In the genomic region with DNA sequence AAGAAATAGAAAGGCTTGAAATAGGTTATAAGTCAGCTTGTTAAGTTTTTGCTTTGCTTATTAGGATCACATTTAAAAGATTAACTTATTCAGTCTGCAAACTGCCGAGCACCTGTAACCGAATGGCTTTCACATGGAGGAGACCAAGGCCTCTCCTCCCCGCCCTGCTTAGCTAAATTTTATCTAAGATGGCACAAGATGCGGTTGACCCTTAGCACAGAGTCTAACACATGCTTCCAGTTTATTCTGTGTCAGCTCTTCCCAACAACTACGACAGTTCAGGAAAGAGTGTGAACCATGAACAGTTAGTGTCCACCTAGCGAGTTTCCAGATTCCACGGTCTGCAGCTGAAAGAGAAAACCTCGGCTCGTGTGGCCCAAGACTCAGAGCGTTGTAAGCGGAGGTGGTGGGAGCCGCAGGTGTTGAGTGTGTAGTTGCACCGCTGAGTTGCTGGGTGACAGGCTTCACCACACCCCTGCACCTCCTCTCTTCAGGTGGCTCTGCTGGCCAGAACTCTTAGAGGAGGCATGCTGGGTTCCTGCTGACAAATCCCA, we compare ENCODE assay signal across 32 mouse cellular contexts. TPM values are rescaled to one million over a fixed set of nuclear protein-coding genes. Genes with fewer than 3 reads are reported as not detected.
DNase-seq lines count a peak whose midpoint lies in the region; ATAC-seq and TF ChIP-seq lines count a peak whose summit lies in the region.
"Had no signal": no experiment of that assay in that cellular context is flagged by ENCODE, and none has a peak within 500 bp of the region (broad histone marks: within the 10 kb centered on the region; RNA-seq: fewer than 3 reads in every experiment).

No protein-coding gene starts in this region.

- TF ChIP-seq POLR2A in liver, adult 2 months (IDR thresholded peaks at IDR 0.05; ENCODE audit: extremely low read depth, insufficient read depth, low read length): no peak

- WGBS in liver, adult 2 months: 49% methylated on average over 13 of the region's 13 CpGs
- 69% methylated on average over 13 of the region's 13 CpGs for WGBS in liver, postnatal 0 days (ENCODE audit: insufficient replicate concordance)
- WGBS in midbrain, embryonic 14.5 days: 83% methylated on average over 13 of the region's 13 CpGs
- WGBS in stomach, postnatal 0 days: 71% methylated on average over 13 of the region's 13 CpGs

- no peak for ATAC-seq in liver, postnatal 0 days
- no peak for ATAC-seq in midbrain, embryonic 14.5 days (ENCODE audit: low FRiP score, low TSS enrichment)
- ATAC-seq in stomach, postnatal 0 days (ENCODE audit: low FRiP score, low TSS enrichment): no peak
- ATAC-seq: forebrain, embryonic 14.5 days; lung, postnatal 0 days; Patski had no signal

- DNase-seq in liver, adult 2 months (ENCODE audit: extremely low read depth, low read depth, low spot score): peak; percentile 93
- no peak for DNase-seq in liver, postnatal 0 days
- peak; percentile 79 to 90 for DNase-seq in kidney, adult 8-10 months
- peak; percentile 46 for DNase-seq in kidney, postnatal 10 days
- DNase-seq in midbrain, embryonic 14.5 days: no peak
- DNase-seq in left cerebral cortex, postnatal 36 days (ENCODE audit: low spot score in 2 of 2): no peak
- DNase-seq in stomach, postnatal 0 days (ENCODE audit: low spot score): no peak
- DNase-seq: adrenal gland, postnatal 10 days; B cell, adult 2 months; cerebellum, adult 2 months; cerebellum, postnatal 36 days; embryo, embryonic 11 days; gastrocnemius, postnatal 10 days; heart, adult 18-20 months; heart, postnatal 14 days; liver; right cerebral cortex, adult 18-20 months; right cerebral cortex, postnatal 4 days; thymus, adult 2 months; thymus, postnatal 4 days had no signal

- H3K79me2 ChIP-seq in liver, adult 2 months (ENCODE audit: control insufficient read depth, insufficient read depth, low read length): no peaks in the 10 kb centered on the region

- H3K9me3 ChIP-seq in liver, postnatal 0 days (ENCODE audit: low read length): no peaks in the 10 kb centered on the region
- no peaks in the 10 kb centered on the region for H3K9me3 ChIP-seq in midbrain, embryonic 14.5 days (ENCODE audit: control insufficient read depth, low read length)
- no peaks in the 10 kb centered on the region for H3K9me3 ChIP-seq in stomach, postnatal 0 days (ENCODE audit: control insufficient read depth, low read length)
- H3K9me3 ChIP-seq: embryonic facial prominence, embryonic 13.5 days; G1E; heart, embryonic 12.5 days; limb, embryonic 10.5 days; midbrain, embryonic 10.5 days; neural tube, embryonic 15.5 days had no signal

- no peak for TF ChIP-seq EP300 in liver, postnatal 0 days (IDR thresholded peaks at IDR 0.05; ENCODE audit: low read depth)
- TF ChIP-seq EP300 in stomach, postnatal 0 days (optimal IDR thresholded peaks at IDR 0.05): no peak

- intact Hi-C loops in left cerebral cortex, postnatal 36 days (cut with DNase I): no loop called here

- no peak overlapping the region for H3K4me2 ChIP-seq in liver, postnatal 0 days (ENCODE audit: low read depth, low read length)
- no peak overlapping the region for H3K4me2 ChIP-seq in midbrain, embryonic 14.5 days (ENCODE audit: low read length)
- H3K4me2 ChIP-seq in stomach, postnatal 0 days (replicated peaks; ENCODE audit: low read depth): no peak overlapping the region
- H3K4me2 ChIP-seq: embryonic facial prominence, embryonic 13.5 days; heart, embryonic 12.5 days; neural tube, embryonic 15.5 days had no signal

- no peaks in the 10 kb centered on the region for H3K36me3 ChIP-seq in liver, adult 2 months (ENCODE audit: control insufficient read depth, insufficient read depth, low read length)
- no peaks in the 10 kb centered on the region for H3K36me3 ChIP-seq in liver, postnatal 0 days (replicated peaks; ENCODE audit: insufficient read depth, low read length)
- no peaks in the 10 kb centered on the region for H3K36me3 ChIP-seq in midbrain, embryonic 14.5 days (ENCODE audit: control insufficient read depth, insufficient read depth, low read length)
- H3K36me3 ChIP-seq in stomach, postnatal 0 days (ENCODE audit: control insufficient read depth, insufficient read depth, low read length): no peaks in the 10 kb centered on the region
- H3K36me3 ChIP-seq: embryonic facial prominence, embryonic 13.5 days; G1E; heart, embryonic 12.5 days; limb, embryonic 10.5 days; midbrain, embryonic 10.5 days; neural tube, embryonic 15.5 days had no signal

- peak overlapping the region; percentile 24 for H3K27ac ChIP-seq in liver, adult 2 months (replicated peaks; ENCODE audit: insufficient read depth, low read depth, low read length)
- no peak overlapping the region for H3K27ac ChIP-seq in liver, postnatal 0 days (ENCODE audit: low read depth)
- H3K27ac ChIP-seq in midbrain, embryonic 14.5 days (replicated peaks; ENCODE audit: low read depth, low read length): no peak overlapping the region
- H3K27ac ChIP-seq in stomach, postnatal 0 days (replicated peaks): no peak overlapping the region
- H3K27ac ChIP-seq: embryonic facial prominence, embryonic 13.5 days; limb, embryonic 10.5 days; midbrain, embryonic 10.5 days; neural tube, embryonic 15.5 days had no signal

- H3K4me1 ChIP-seq in liver, adult 2 months (ENCODE audit: control insufficient read depth, insufficient read depth, low read length): no peaks in the 10 kb centered on the region
- no peaks in the 10 kb centered on the region for H3K4me1 ChIP-seq in liver, postnatal 0 days (ENCODE audit: insufficient read depth)
- H3K4me1 ChIP-seq in midbrain, embryonic 14.5 days (ENCODE audit: control insufficient read depth, insufficient read depth, low read length): peaks cover 2% of the 10 kb centered on the region; the same call in 1 of the 2 replicates
- no peaks in the 10 kb centered on the region for H3K4me1 ChIP-seq in stomach, postnatal 0 days (replicated peaks; ENCODE audit: control insufficient read depth, insufficient read depth)
- H3K4me1 ChIP-seq: embryonic facial prominence, embryonic 13.5 days; limb, embryonic 10.5 days; midbrain, embryonic 10.5 days had no signal

- H3K4me3 ChIP-seq in liver, adult 2 months (ENCODE audit: insufficient read depth, low read depth, low read length): no peak overlapping the region
- no peak overlapping the region for H3K4me3 ChIP-seq in liver, postnatal 0 days (ENCODE audit: low read depth, low read length)
- no peak overlapping the region for H3K4me3 ChIP-seq in midbrain, embryonic 14.5 days (replicated peaks; ENCODE audit: low read depth, low read length)
- no peak overlapping the region for H3K4me3 ChIP-seq in stomach, postnatal 0 days (ENCODE audit: low read depth, low read length)
- H3K4me3 ChIP-seq: embryonic facial prominence, embryonic 13.5 days; erythroblast, embryonic 14.5 days; heart, embryonic 12.5 days; limb, embryonic 10.5 days; midbrain, embryonic 10.5 days; neural tube, embryonic 15.5 days had no signal

- TF ChIP-seq CTCF in liver, adult 2 months (IDR thresholded peaks at IDR 0.05; ENCODE audit: low read depth, low read length): no peak
- no peak for TF ChIP-seq CTCF in liver, postnatal 0 days (IDR thresholded peaks at IDR 0.05; ENCODE audit: low read depth)
- no peak for TF ChIP-seq CTCF in stomach, postnatal 0 days (IDR thresholded peaks at IDR 0.05; ENCODE audit: low read depth)

- H3K27me3 ChIP-seq in liver, adult 2 months (ENCODE audit: control insufficient read depth, insufficient read depth, low read length): no peaks in the 10 kb centered on the region
- no peaks in the 10 kb centered on the region for H3K27me3 ChIP-seq in liver, postnatal 0 days (ENCODE audit: insufficient read depth, low read length)
- no peaks in the 10 kb centered on the region for H3K27me3 ChIP-seq in midbrain, embryonic 14.5 days (ENCODE audit: control insufficient read depth, insufficient read depth, low read length)
- no peaks in the 10 kb centered on the region for H3K27me3 ChIP-seq in stomach, postnatal 0 days (ENCODE audit: control insufficient read depth, insufficient read depth, low read length)
- H3K27me3 ChIP-seq: embryonic facial prominence, embryonic 13.5 days; heart, embryonic 12.5 days; neural tube, embryonic 15.5 days had no signal

- no peak overlapping the region for H3K9ac ChIP-seq in liver, adult 2 months (ENCODE audit: low read depth, low read length)
- H3K9ac ChIP-seq in liver, postnatal 0 days (replicated peaks): no peak overlapping the region
- H3K9ac ChIP-seq in midbrain, embryonic 14.5 days (replicated peaks; ENCODE audit: low read length): no peak overlapping the region
- H3K9ac ChIP-seq in stomach, postnatal 0 days (ENCODE audit: low read length): no peak overlapping the region
- H3K9ac ChIP-seq: embryonic facial prominence, embryonic 13.5 days; heart, embryonic 12.5 days; neural tube, embryonic 15.5 days had no signal

RNA-seq across cellular contexts. Expression of gene Tcn2, which starts 5.4 kb away (rescaled TPM):
- total RNA-seq in liver, adult 2 months (2014; rRNA removed): 101 and 110 TPM in 2 replicates
- polyA plus RNA-seq in liver, adult 2 months (2012; rRNA removed): 211 and 236 TPM in 2 replicates
- 55.5 and 61.3 TPM in 2 replicates for polyA plus RNA-seq in liver, postnatal 0 days (2015; fragmentation: Nextera tagmentation; extraction: Ambion mirVana)
- polyA plus RNA-seq in midbrain, embryonic 14.5 days (2014; fragmentation: Nextera tagmentation; extraction: Ambion mirVana): 11.7 and 21.2 TPM in 2 replicates
- total RNA-seq in left cerebral cortex, postnatal 36 days (2021): 10 to 100 TPM; 18.2 to 20.0 TPM
- polyA plus RNA-seq in stomach, postnatal 0 days (2015; fragmentation: Nextera tagmentation; extraction: Ambion mirVana): 47.5 and 53.3 TPM in 2 replicates

RNA-seq across cellular contexts. Expression of gene Slc35e4, which starts 22.9 kb away (rescaled TPM):
- total RNA-seq in liver, adult 2 months (2014; rRNA removed): 0.18 and 0.34 TPM in 2 replicates
- 0.27 and 0.46 TPM in 2 replicates for polyA plus RNA-seq in liver, adult 2 months (2012; rRNA removed)
- 0.43 and 0.46 TPM in 2 replicates for polyA plus RNA-seq in liver, postnatal 0 days (2015; fragmentation: Nextera tagmentation; extraction: Ambion mirVana)
- 10.8 and 14.5 TPM in 2 replicates for polyA plus RNA-seq in midbrain, embryonic 14.5 days (2014; fragmentation: Nextera tagmentation; extraction: Ambion mirVana)
- 10 to 100 TPM; 18.5 to 23.0 TPM for total RNA-seq in left cerebral cortex, postnatal 36 days (2021)
- polyA plus RNA-seq in stomach, postnatal 0 days (2015; fragmentation: Nextera tagmentation; extraction: Ambion mirVana): 7.3 and 7.5 TPM in 2 replicates
- polyA plus RNA-seq: G1E had no signal

RNA-seq across cellular contexts. Expression of gene Pes1, which starts 26.4 kb away (rescaled TPM):
- total RNA-seq in liver, adult 2 months (2014; rRNA removed): 17.9 and 20.8 TPM in 2 replicates
- 17.9 and 22.2 TPM in 2 replicates for polyA plus RNA-seq in liver, adult 2 months (2012; rRNA removed)
- polyA plus RNA-seq in liver, postnatal 0 days (2015; fragmentation: Nextera tagmentation; extraction: Ambion mirVana): 24.3 and 26.5 TPM in 2 replicates
- polyA plus RNA-seq in midbrain, embryonic 14.5 days (2014; fragmentation: Nextera tagmentation; extraction: Ambion mirVana): 39.2 and 54.4 TPM in 2 replicates
- total RNA-seq in left cerebral cortex, postnatal 36 days (2021): 10 to 100 TPM; 38.3 to 42.0 TPM
- 41.8 and 42.6 TPM in 2 replicates for polyA plus RNA-seq in stomach, postnatal 0 days (2015; fragmentation: Nextera tagmentation; extraction: Ambion mirVana)

RNA-seq across cellular contexts. Expression of gene 4930556J24Rik, which starts 39.2 kb away (rescaled TPM):
- 0.09 TPM in 1 of 2 replicates, not detected in the other for total RNA-seq in liver, adult 2 months (2014; rRNA removed)
- not detected in 2 replicates for polyA plus RNA-seq in liver, adult 2 months (2012; rRNA removed)
- not detected in 2 replicates for polyA plus RNA-seq in liver, postnatal 0 days (2015; fragmentation: Nextera tagmentation; extraction: Ambion mirVana)
- 0.24 TPM in 1 of 2 replicates, not detected in the other for polyA plus RNA-seq in midbrain, embryonic 14.5 days (2014; fragmentation: Nextera tagmentation; extraction: Ambion mirVana)
- total RNA-seq in left cerebral cortex, postnatal 36 days (2021): under 1 TPM in 1 of 2 experiments, not detected in 1; 0.54 TPM
- polyA plus RNA-seq in stomach, postnatal 0 days (2015; fragmentation: Nextera tagmentation; extraction: Ambion mirVana): 0.08 TPM in 1 of 2 replicates, not detected in the other
- total RNA-seq: adrenal gland, postnatal 10 days; gastrocnemius, postnatal 10 days; heart, adult 18-20 months; heart, postnatal 14 days; layer of hippocampus, postnatal 14 days; left cerebral cortex, adult 8-10 months had no signal
- polyA plus RNA-seq: erythroblast, embryonic 14.5 days; forebrain, embryonic 14.5 days; G1E; heart, embryonic 12.5 days; lung, postnatal 0 days; neural tube, embryonic 15.5 days; thymus, adult 2 months had no signal

RNA-seq across cellular contexts. Expression of gene Dusp18, which starts 42.4 kb away (rescaled TPM):
- total RNA-seq in liver, adult 2 months (2014; rRNA removed): under 0.01 and 0.07 TPM in 2 replicates
- 0.05 TPM in 2 replicates for polyA plus RNA-seq in liver, adult 2 months (2012; rRNA removed)
- 0.19 and 0.27 TPM in 2 replicates for polyA plus RNA-seq in liver, postnatal 0 days (2015; fragmentation: Nextera tagmentation; extraction: Ambion mirVana)
- polyA plus RNA-seq in midbrain, embryonic 14.5 days (2014; fragmentation: Nextera tagmentation; extraction: Ambion mirVana): 33.7 and 38.1 TPM in 2 replicates
- 10 to 100 TPM; 23.7 to 26.4 TPM for total RNA-seq in left cerebral cortex, postnatal 36 days (2021)
- polyA plus RNA-seq in stomach, postnatal 0 days (2015; fragmentation: Nextera tagmentation; extraction: Ambion mirVana): 2.8 TPM in 2 replicates
- polyA plus RNA-seq: erythroblast, embryonic 14.5 days; G1E had no signal

Comparison
In these comparisons a context has a peak if more than half of its experiments do, and no peak if none do; other contexts are left out.
1. DNase-seq: peak in liver, adult 2 months (single experiment), kidney, adult 8-10 months (2 of 2) and kidney, postnatal 10 days (single experiment); none in liver, postnatal 0 days (single experiment), midbrain, embryonic 14.5 days (single experiment), left cerebral cortex, postnatal 36 days (0 of 2) and stomach, postnatal 0 days (single experiment).